Mouse (Mus musculus): Measurements from ENCODE around the gene Gm3047. TPM values are rescaled to one million over a fixed set of nuclear protein-coding genes. Genes with fewer than 3 reads are reported as not detected.

The Gm3047 gene
- polyA plus RNA-seq (2015; fragmentation: Nextera tagmentation; extraction: Ambion mirVana): not detected in 2 replicates

DNA sequence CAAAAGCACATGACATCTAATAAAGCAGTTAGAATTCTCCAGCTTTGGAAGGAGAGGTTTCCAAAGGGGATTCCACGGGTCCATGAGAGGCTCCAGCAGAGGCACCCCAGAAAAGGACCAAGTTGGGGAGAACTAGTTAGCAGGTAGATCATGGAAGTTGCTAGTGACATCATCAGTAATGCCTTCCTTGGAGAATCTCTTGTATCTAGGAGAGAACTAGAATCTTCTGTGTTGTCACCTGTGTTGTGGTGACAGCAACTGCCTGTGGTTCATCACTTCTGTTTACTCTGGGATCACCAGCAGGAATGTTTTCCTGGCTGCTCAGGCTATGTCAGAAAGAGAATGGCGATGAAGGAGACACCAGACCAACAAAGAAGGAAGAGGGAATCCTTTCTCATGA is at the start of gene Gm3047:
Gm3047 (plus strand) TSS at position 301 of the 400 bp plus-strand sequence.

Other genes with a start within 250 kb of the Gm3047 start
- gene Gm3149, start 238.1 kb upstream of the Gm3047 start, polyA plus RNA-seq (2015; fragmentation: Nextera tagmentation; extraction: Ambion mirVana): not detected in 2 replicates
- gene 2610042L04Rik, start 220.6 kb upstream of the Gm3047 start, polyA plus RNA-seq (2015; fragmentation: Nextera tagmentation; extraction: Ambion mirVana): not detected in 2 replicates
- not detected in 2 replicates for gene Gm3159, start 157.9 kb upstream of the Gm3047 start, polyA plus RNA-seq (2015; fragmentation: Nextera tagmentation; extraction: Ambion mirVana)
- gene Gm3164, start 140.0 kb upstream of the Gm3047 start, polyA plus RNA-seq (2015; fragmentation: Nextera tagmentation; extraction: Ambion mirVana): 0.68 and 0.83 TPM in 2 replicates
- not detected in 2 replicates for gene Gm3173, start 124.4 kb upstream of the Gm3047 start, polyA plus RNA-seq (2015; fragmentation: Nextera tagmentation; extraction: Ambion mirVana)
- not detected in 2 replicates for gene Gm3182, start 73.7 kb upstream of the Gm3047 start, polyA plus RNA-seq (2015; fragmentation: Nextera tagmentation; extraction: Ambion mirVana)
- gene Gm8159, start 76.9 kb downstream of the Gm3047 start, polyA plus RNA-seq (2015; fragmentation: Nextera tagmentation; extraction: Ambion mirVana): not detected in 2 replicates
- not detected in 2 replicates for gene Gm3239, start 108.8 kb downstream of the Gm3047 start, polyA plus RNA-seq (2015; fragmentation: Nextera tagmentation; extraction: Ambion mirVana)
- gene Gm7876, start 153.8 kb downstream of the Gm3047 start, polyA plus RNA-seq (2015; fragmentation: Nextera tagmentation; extraction: Ambion mirVana): not detected in 2 replicates
- 0.12 TPM in 1 of 2 replicates, not detected in the other for gene Gm3252, start 171.4 kb downstream of the Gm3047 start, polyA plus RNA-seq (2015; fragmentation: Nextera tagmentation; extraction: Ambion mirVana)
- gene Gm9602, start 220.9 kb downstream of the Gm3047 start, polyA plus RNA-seq (2015; fragmentation: Nextera tagmentation; extraction: Ambion mirVana): not detected in 2 replicates